Mouse (Mus musculus) cerebellum, postnatal 4 days (tissue): ENCODE results near the gene Fut2.

Experiments
- DNase-seq, 2 experiments: peaks; one replicate each; pipeline ENCODE4 v3.0.0; 2022; ENCODE audit warnings: low spot score in 2 of 2, mixed read lengths in 1 of 2

Gene Fut2

DNA sequence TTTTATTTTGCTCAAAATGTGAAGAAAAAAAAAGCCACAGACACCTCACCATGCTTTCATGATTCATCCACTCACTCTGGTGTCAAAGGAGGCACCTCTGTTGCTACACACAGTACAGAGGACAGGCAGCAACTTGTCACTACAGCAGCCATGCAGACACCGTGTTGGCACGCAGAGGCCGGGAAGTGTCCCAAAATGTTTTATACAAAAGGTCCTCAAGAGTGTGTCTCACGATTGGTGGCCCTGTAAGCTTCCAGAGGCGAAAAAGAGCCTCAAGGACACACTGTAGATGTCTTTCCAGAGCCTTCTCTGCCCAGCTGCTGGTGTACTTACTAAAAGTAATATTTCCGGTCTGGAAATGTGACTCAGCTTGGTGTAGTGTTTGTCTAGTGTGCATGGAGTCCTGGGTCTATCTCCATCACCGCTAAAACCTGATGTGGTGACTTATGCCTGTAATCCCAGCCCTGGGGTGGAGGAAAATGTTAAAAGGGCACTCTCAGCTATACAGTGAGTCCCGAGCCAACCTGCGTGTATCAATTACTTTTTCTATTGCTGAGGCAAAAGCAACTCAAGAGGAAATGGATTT, 60.4 kb downstream of the Fut2 start:
- DNase-seq, result no peak

DNA sequence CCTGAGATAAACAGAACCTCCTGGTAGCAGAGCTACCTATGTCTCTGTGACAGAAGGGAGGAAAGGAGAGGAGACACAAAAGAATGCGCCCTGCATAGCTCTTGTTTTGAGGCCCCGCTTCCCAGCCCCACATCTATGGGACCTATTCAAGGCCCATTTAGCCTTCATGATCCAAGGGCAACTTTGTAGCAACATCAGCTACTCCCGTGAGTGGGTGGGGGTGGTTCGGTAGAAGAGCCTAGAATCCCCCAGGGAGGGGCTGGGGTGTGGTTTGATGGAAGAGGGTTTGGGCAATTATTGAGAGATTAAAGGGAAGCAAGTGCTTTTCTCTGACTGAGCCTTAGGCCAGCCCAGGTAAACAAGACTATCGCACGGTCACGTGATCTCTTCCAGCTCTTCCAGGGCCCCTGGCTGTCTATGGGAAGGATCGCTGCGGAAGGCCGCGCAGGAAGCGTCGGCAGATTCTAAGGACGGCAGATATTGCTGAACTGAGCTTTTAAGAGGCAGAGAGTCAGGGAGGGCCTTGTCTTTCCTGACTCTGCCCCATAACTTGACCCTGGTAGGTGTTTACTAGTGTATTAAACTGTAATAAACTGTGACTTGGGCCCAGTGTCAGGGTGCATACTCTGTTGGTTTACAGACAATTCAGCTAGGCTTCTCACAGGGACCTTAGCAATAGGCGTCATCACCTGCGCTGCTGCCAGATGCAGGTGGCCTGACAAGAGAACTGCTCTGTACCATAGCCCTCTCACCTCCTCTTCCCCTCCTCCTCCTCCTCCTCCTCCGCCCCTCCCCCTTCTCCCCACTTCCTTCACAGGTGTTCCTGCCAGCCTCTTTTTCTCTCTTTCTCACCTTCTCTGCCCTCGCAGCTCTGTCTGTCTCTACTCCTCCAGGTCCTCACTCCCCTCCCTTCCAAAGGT, 67.0 kb downstream of the Fut2 start:
- no peak for DNase-seq
